Mouse (Mus musculus) embryonic facial prominence, embryonic 14.5 days (tissue): ENCODE measurements at regions not wholly inside any gene's neighbourhood (a gene's known extent, or its start where the extent isn't known, plus 50 kb on each side); places are given as distances from the start of the nearest gene placed in this dataset.

Experiments used
- ATAC-seq: fragments of 200-750 bp; cut with Nextera tagmentation; 2 replicates; pipeline ENCODE4 v1.8.0; 2017; ENCODE audit warnings: low read depth, moderate number of reproducible peaks, moderate TSS enrichment
- DNase-seq: peaks from one replicate; pipeline ENCODE4 v3.0.0-alpha.2; 2015; ENCODE audit warnings: low spot score
- H3K27ac ChIP-seq: fragments of 300-500 bp; sonication (generic); replicated peaks from 2 replicates; pipeline ENCODE4 v1.5.1; 2014; ENCODE audit warnings: low read depth, mild to moderate bottlenecking, low read length, moderate library complexity
- H3K27me3 ChIP-seq: fragments of 300-500 bp; sonication (generic); replicated peaks from 2 replicates; pipeline ENCODE4 v1.6.1; 2014; ENCODE audit warnings: low read length; ENCODE audit not compliant: control insufficient read depth, insufficient read depth
- H3K36me3 ChIP-seq: fragments of 300-500 bp; sonication (generic); 2 replicates; pipeline ENCODE4 v1.6.1; 2014; ENCODE audit warnings: low read length, mixed read lengths; ENCODE audit not compliant: control insufficient read depth, insufficient read depth
- H3K4me1 ChIP-seq: fragments of 300-500 bp; sonication (generic); 2 replicates; pipeline ENCODE4 v1.6.1; 2014; ENCODE audit warnings: antibody characterized with exemption, low read length; ENCODE audit not compliant: control insufficient read depth, insufficient read depth
- H3K4me2 ChIP-seq: fragments of 300-500 bp; sonication (generic); 2 replicates; pipeline ENCODE4 v1.6.1; 2014; ENCODE audit warnings: low read depth, mild to moderate bottlenecking, low read length, moderate library complexity, mixed read lengths
- H3K4me3 ChIP-seq: fragments of 300-500 bp; sonication (generic); 2 replicates; pipeline ENCODE4 v1.5.1; 2014; ENCODE audit warnings: low read depth, mild to moderate bottlenecking, low read length
- H3K9ac ChIP-seq: fragments of 300-500 bp; sonication (generic); 2 replicates; pipeline ENCODE4 v1.6.1; 2014; ENCODE audit warnings: low read depth, mild to moderate bottlenecking, low read length, moderate library complexity, mixed read lengths
- H3K9me3 ChIP-seq: fragments of 300-500 bp; sonication (generic); 2 replicates; pipeline ENCODE4 v1.6.1; 2016; ENCODE audit warnings: low read length; ENCODE audit not compliant: control insufficient read depth
- WGBS: fragments of 180-500 bp; shearing (Covaris S2); extraction: QIAGEN DNeasy Blood & Tissue Kit; methylation state at CpG from one replicate; pipeline ENCODE4 v1.1.7; 2014; 5-methylcytosine and 5-hydroxymethylcytosine counted together

DNA sequence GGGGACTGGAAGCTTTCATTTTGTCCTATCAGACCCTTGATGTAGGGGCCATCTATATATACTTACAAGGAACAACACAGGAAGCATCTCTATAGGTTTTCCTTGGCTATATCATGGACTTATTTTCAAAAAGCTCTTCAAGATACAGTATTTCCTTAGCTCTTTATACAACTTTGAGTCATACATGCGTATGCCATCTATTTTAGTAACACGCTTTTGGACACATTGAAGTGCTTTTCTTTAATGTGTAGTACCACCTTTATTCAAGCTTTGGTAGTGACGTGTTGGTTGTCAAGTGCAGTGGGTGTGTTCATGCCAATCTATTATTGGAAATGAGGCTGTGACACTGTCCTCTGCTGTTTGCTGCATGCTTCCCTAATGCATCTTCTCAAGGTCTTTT is 202.1 kb upstream of the Cdh6 start:
- no peak overlapping the region for H3K4me3 ChIP-seq
- no peak overlapping the region for H3K9ac ChIP-seq
- no peak for DNase-seq
- no peak overlapping the region for H3K4me2 ChIP-seq
- no peaks in the 10 kb centered on the region for H3K4me1 ChIP-seq
- no peaks in the 10 kb centered on the region for H3K9me3 ChIP-seq
- WGBS, result 92% methylated on average over 3 of the region's 3 CpGs
- H3K27me3 ChIP-seq, result no peaks in the 10 kb centered on the region
- ATAC-seq, result no peak
- H3K27ac ChIP-seq, result no peak overlapping the region
- no peaks in the 10 kb centered on the region for H3K36me3 ChIP-seq

DNA sequence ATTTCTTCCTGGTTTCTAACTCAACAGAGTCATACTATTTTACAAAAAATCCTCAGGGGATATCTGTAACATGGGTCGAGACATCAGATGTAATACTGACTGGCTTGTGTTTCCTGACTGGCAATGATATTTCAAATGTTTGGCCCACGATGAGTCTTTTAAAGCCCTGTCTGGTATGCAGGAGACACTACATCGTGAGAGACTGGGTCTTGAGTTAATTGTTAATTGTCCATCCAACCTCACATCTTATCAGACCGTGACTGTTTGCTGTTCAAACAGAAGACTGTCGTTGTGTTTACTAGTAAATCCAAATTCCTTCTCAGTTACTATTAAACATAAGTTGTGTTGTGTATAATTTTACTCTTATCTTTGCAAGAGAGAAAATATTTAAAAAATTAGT is 195.3 kb upstream of the Cdh6 start:
- no peaks in the 10 kb centered on the region for H3K9me3 ChIP-seq
- H3K4me1 ChIP-seq, result no peaks in the 10 kb centered on the region
- ATAC-seq (no peak), DNase-seq (no peak)
- no peaks in the 10 kb centered on the region for H3K36me3 ChIP-seq
- H3K4me3 ChIP-seq, result no peak overlapping the region
- H3K27me3 ChIP-seq, result no peaks in the 10 kb centered on the region
- H3K4me2 ChIP-seq, result no peak overlapping the region
- WGBS, result 68% methylated on average over 5 of the region's 5 CpGs
- no peak overlapping the region for H3K9ac ChIP-seq
- no peak overlapping the region for H3K27ac ChIP-seq

DNA sequence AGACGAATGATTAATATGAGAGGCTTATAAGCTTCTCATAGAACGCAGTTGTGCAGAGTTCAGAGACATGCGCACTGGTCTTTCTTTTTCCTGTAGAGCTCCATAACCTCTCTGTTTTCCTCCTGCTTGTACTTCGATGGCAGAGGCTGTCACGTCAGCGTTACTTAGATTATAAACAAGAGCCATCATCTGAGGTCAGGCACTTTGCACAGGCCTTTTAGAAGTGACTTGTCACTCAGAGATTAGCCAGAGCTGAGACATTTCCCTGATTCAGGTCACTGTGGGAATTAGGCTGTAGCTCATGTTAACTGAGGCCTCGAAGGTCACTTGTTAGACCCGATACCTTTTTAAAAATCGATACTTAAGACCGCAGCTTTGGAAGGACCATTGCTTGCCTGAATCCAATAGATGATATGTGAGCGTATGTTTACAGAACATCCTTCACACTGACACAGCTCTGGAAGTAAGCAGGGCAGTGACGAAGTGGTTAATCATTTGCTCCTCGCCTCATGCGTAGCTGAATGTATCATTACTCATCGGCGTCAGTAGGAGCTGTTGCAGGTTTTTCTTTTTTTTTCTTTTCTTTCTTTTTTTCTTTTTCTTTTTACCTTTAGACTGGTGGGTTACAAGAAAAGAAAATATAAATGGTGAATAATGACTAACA is 193.9 kb upstream of the Cdh6 start:
- Histone ChIP-seq H3K4me3 (no peak overlapping the region), H3K4me2 (no peak overlapping the region; the same call in 1 of the 2 replicates), H3K9me3 (no peaks in the 10 kb centered on the region), H3K9ac (no peak overlapping the region), H3K4me1 (no peaks in the 10 kb centered on the region), H3K36me3 (no peaks in the 10 kb centered on the region), H3K27ac (no peak overlapping the region), H3K27me3 (no peaks in the 10 kb centered on the region)
- WGBS, result 51% methylated on average over 16 of the region's 16 CpGs
- ATAC-seq (no peak), DNase-seq (no peak)

DNA sequence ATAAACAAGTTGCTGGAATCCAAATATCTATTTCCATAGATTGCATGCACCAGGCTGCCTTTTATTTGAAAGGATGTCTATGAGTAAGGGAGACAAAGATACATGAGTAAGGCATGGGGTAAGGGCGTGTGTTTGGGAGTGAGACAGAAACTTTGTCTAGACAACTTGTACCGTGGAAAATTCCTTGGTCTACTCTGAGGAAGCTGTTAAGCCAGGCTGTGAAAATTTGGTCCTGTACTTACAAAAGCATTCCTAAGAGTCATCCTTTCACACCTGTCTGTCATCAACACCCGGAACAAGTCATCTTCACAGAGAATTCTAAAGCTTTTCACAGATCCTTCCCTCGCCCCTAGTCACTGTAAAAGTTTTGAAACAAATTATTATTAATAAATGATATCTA is 193.1 kb upstream of the Cdh6 start:
- Histone ChIP-seq H3K9ac (no peak overlapping the region), H3K4me1 (no peaks in the 10 kb centered on the region), H3K27ac (no peak overlapping the region), H3K27me3 (no peaks in the 10 kb centered on the region), H3K4me3 (no peak overlapping the region), H3K9me3 (no peaks in the 10 kb centered on the region), H3K4me2 (no peak overlapping the region), H3K36me3 (no peaks in the 10 kb centered on the region)
- DNase-seq, result peak; percentile 8
- 62% methylated on average over 4 of the region's 4 CpGs for WGBS
- ATAC-seq, result no peak

DNA sequence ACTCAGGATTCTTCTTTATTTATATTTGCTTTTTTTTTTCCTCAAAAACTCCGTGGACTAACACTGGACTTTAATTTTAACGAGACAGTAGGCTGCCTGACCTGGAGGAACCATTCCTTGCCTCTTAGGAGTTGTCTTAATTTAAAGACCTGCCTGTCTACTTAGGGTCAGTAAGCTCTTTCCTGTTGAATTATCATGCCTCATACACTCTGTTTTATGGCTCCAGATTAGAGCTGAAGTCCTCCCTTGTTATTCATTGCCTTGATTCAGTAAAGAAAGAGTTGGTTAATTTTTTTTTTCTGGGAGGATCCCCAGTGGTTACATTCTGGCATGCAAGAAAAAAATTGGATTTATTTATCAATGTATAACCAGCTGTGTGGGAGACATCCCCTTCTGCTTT is 187.3 kb upstream of the Cdh6 start:
- Histone ChIP-seq H3K4me1 (no peaks in the 10 kb centered on the region), H3K36me3 (no peaks in the 10 kb centered on the region), H3K4me3 (no peak overlapping the region), H3K27me3 (no peaks in the 10 kb centered on the region), H3K27ac (no peak overlapping the region), H3K9me3 (no peaks in the 10 kb centered on the region), H3K4me2 (no peak overlapping the region), H3K9ac (no peak overlapping the region)
- no peak for DNase-seq
- ATAC-seq, result no peak
- 41% methylated on average over 2 of the region's 2 CpGs for WGBS

DNA sequence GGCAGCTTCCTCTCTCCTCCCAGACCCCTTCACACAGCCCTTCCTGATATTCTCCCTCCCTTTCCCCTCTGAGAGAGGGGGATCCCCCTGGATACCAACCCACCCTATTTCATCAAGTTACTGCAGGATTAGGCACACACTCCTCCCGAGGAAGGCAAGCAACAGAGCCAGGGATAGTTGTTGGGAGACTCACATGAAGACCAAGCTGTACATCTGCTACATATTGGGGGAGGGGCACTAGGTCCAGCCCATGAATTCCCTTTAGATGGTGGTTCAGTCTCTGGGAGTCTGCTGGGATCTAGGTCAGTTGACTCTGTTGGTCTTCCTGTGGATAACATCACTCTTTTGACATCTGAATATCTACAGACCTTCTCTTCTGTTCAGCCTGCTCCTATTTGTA is 185.6 kb upstream of the Cdh6 start:
- H3K36me3 ChIP-seq, result no peaks in the 10 kb centered on the region
- no peak for ATAC-seq
- H3K4me3 ChIP-seq, result no peak overlapping the region
- no peaks in the 10 kb centered on the region for H3K4me1 ChIP-seq
- no peaks in the 10 kb centered on the region for H3K27me3 ChIP-seq
- no peaks in the 10 kb centered on the region for H3K9me3 ChIP-seq
- H3K9ac ChIP-seq, result no peak overlapping the region
- H3K27ac ChIP-seq, result no peak overlapping the region
- H3K4me2 ChIP-seq, result no peak overlapping the region
- 43% methylated on average over 1 of the region's 1 CpGs for WGBS
- DNase-seq, result no peak

DNA sequence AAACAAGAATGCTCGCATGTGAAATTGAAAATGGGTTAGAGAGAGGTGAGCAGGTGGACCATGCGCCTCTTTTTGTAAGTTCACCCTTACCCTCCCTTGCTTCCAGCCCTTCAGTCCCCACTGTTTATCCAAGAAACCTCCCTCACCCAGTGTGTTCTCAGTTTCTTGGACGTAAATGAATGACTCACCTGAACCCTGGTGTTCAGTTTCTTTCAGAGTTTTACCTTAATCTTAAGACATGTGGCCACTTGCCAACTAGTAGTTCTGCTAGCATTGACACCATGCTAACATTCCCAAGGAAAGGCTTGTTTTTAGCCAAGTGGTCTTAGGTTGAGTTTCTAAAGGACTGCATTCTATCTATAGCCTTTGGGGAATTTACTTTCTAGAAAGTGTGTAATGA is 176.8 kb upstream of the Cdh6 start:
- Histone ChIP-seq H3K27me3 (no peaks in the 10 kb centered on the region), H3K4me2 (no peak overlapping the region), H3K4me1 (no peaks in the 10 kb centered on the region), H3K9ac (no peak overlapping the region), H3K36me3 (no peaks in the 10 kb centered on the region), H3K4me3 (no peak overlapping the region), H3K9me3 (no peaks in the 10 kb centered on the region), H3K27ac (no peak overlapping the region)
- peak; percentile 57; the same call in 1 of the 2 replicates for ATAC-seq
- WGBS, result 79% methylated on average over 3 of the region's 3 CpGs
- peak; percentile 69 for DNase-seq

DNA sequence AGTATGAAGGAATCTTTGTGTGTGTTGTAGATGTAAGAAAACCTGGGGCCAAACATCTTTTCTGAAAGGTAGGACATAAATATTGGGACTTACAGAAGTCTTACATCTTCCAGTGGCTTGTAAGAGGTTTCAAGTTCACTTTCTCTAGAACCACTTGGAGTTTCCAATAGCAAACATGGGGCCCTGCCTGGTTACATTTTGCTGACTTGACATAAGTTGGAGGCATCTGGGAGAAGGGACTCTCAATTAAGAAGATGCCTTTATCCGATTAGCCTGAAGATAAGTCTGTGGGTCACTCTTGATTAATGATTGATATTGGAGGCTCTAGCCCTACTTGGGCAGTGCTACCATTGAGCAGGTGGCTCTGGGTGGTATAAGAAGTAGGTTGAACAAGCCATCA is 162.9 kb upstream of the Cdh6 start:
- Histone ChIP-seq H3K4me1 (no peaks in the 10 kb centered on the region), H3K27ac (no peak overlapping the region), H3K36me3 (no peaks in the 10 kb centered on the region), H3K9ac (no peak overlapping the region), H3K4me2 (no peak overlapping the region), H3K9me3 (no peaks in the 10 kb centered on the region), H3K27me3 (no peaks in the 10 kb centered on the region), H3K4me3 (no peak overlapping the region)
- WGBS, result 89% methylated on average over 1 of the region's 1 CpGs
- ATAC-seq (no peak), DNase-seq (no peak)

DNA sequence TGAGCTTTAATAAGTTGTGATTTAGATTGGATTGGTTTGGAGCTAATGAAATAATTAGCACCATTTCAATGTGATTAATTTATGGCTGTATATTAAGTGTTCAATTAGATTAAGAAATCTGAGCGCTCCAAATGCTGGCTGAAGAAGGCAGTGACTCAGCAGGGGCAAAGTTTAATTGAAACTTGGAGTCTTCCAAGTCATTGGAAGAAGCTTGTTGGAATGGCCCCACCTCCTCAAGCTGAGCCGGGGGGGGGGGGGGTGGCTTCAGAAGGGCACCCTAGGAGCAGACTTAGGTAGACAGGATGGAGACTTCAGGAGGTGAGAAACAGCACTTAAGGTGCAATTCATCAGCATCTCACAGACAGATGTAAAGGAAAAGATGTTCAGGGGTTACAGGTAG is 151.0 kb upstream of the Cdh6 start:
- H3K4me1 ChIP-seq, result no peaks in the 10 kb centered on the region
- DNase-seq, result no peak
- WGBS, result 66% methylated on average over 2 of the region's 2 CpGs
- no peak overlapping the region for H3K9ac ChIP-seq
- H3K27me3 ChIP-seq, result no peaks in the 10 kb centered on the region
- H3K4me2 ChIP-seq, result no peak overlapping the region
- H3K27ac ChIP-seq, result no peak overlapping the region
- H3K36me3 ChIP-seq, result no peaks in the 10 kb centered on the region
- no peak for ATAC-seq
- no peak overlapping the region for H3K4me3 ChIP-seq
- H3K9me3 ChIP-seq, result no peaks in the 10 kb centered on the region
